Mouse (Mus musculus) E14TG2a.4 (cell line): ENCODE measurements at regions not wholly inside any gene's neighbourhood (a gene's known extent, or its start where the extent isn't known, plus 50 kb on each side); places are given as distances from the start of the nearest gene placed in this dataset.

Source experiments
- CTCF ChIP-seq: conservative IDR thresholded peaks from 2 replicates; pipeline ENCODE4 v1.5.1; 2014; ENCODE audit warnings: low read length
- NANOG ChIP-seq: IDR thresholded peaks from 2 replicates; pipeline ENCODE4 v1.6.1; 2014; ENCODE audit warnings: borderline replicate concordance, low read length, mixed read lengths

GRCm38 (mm10) chr10:96765626-96766025 is 148.8 kb downstream of the Btg1 start:
- TF ChIP-seq CTCF (no peak), NANOG (no peak)
